Mouse (Mus musculus) cortical plate, adult 2 months (tissue): ENCODE measurements around the gene Hormad2.

Experiments used
- CTCF ChIP-seq: fragments of 200-500 bp; IDR thresholded peaks from 2 replicates; pipeline ENCODE4 v1.5.1; 2011; ENCODE audit warnings: mild to moderate bottlenecking, control low read depth, low read length; ENCODE audit not compliant: insufficient read depth; ENCODE audit errors: extremely low read depth
- POLR2A ChIP-seq: fragments of 200-500 bp; IDR thresholded peaks from 2 replicates; pipeline ENCODE4 v1.6.1; 2011; ENCODE audit warnings: mild to moderate bottlenecking, low read length, control low read depth; ENCODE audit not compliant: insufficient read depth; ENCODE audit errors: extremely low read depth

DNA sequence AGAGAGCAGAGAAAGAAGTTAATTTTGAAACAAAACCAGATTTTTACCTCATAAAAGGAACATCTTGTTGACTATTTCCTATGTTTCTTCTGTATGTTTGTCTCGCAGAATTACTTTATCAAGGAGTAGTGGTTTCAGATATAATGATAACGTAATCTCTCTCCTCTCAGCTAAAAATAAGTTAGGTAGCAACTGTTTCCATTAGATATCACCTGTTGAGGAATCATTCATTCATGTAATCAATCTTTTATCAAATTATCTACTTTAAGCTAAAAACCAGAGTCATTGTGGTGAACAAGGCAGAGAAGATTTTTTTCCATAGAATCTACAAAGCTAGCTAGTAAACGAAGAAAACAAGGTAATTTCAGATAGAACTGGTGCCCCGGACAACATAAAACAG is 28.6 kb downstream of the Hormad2 start:
- no peak for TF ChIP-seq POLR2A
- no peak for TF ChIP-seq CTCF
